Mouse (Mus musculus) c-Kit-positive CD71-negative TER-119-negative erythroid progenitor cells, embryonic 14.5 days (primary cell): Measurements from ENCODE around the gene Hcn3.
A peak's percentile ranks its signal among the peaks of the same experiment; 100 is the strongest.

Source experiments
- DNase-seq: peaks from one replicate; pipeline ENCODE4 v3.0.0-alpha.2; 2013; ENCODE audit warnings: low read depth

Hcn3 gene

DNA sequence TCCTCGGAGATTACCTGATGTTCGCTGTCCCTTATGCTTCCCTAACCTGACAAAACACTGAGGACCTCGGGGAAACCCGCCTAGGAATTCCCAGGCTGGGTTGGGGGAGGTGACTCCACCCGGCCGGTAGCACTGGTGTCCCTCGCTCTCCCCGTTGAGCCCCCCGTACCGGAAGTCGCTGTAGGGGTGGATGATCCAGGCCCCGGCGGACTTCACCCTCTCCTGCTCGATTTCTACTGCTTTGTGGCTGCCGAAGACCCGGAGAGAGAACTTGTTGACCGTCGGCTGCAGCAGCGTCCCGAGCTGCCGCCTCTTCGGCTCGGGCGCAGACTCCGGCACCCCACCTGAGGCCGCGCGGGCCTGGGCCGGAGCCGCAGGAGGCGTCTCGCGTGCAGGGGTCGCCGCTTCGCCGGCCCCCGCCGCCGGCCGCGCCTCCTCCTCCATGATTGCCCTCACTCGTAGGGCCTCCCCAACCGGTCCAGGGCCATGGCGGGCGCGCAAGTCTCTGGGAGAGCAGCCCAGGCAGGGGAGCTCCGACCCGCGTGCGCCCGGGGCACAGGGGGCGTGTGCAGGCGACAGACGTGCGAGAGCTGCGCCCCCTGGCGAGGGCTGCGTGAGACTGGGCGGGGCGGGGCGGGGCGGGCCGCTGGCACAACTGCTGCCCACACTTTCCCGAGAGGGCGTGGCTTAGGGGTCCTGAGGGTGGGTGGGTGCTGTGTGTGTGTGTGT, at the start of gene Hcn3:
Hcn3 (minus strand) TSS at position 581 of the 729 bp plus-strand sequence.
- peak; percentile 82 for DNase-seq

DNA sequence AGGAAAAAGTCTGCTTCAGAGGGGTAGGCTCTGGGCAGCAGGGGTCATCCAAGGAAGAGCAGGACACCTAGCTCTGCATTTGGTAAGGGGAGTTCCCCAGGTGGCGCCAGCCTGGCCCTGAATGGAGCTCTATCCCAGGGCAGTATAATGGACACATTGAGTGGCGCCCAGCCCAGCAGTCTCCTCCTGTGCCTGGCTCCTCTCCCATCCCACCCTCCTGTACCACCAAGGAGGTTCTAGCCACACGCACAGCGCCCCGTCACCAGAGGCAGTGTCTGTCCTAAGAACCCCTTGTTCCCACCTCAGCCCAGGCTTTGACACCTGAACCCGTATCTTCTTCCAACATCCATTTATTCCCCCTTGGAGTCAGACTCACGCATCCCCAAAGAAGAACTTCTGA, 49.7 kb upstream of the Hcn3 start:
- DNase-seq = no peak

GRCm38 (mm10) chr3:89208736-89209135, 48.7 kb upstream of the Hcn3 start:
- DNase-seq = no peak

- no peak for DNase-seq
Observed at GRCm38 (mm10) chr3:89208075-89208657, 48.2 kb upstream of the Hcn3 start.

DNA sequence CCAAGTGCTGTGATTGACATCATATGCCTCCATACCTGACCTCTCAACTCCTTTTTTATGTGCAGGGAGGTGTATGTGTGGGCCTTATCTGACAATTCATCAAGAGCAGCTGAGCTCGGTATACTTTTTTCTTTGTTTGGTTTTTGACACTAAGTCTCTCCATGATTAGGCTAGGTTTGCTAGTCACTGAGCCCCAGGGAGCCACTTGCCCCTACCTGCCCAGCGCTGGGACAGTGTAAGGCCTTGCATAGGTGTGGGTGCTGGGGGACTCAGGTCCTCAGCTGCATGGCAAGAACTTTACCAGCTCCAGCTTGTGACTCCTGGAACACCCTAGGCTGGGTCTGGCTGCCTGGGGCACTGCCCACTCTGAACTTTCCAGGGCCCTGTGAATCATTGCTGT, 46.7 kb upstream of the Hcn3 start:
- DNase-seq = no peak

DNA sequence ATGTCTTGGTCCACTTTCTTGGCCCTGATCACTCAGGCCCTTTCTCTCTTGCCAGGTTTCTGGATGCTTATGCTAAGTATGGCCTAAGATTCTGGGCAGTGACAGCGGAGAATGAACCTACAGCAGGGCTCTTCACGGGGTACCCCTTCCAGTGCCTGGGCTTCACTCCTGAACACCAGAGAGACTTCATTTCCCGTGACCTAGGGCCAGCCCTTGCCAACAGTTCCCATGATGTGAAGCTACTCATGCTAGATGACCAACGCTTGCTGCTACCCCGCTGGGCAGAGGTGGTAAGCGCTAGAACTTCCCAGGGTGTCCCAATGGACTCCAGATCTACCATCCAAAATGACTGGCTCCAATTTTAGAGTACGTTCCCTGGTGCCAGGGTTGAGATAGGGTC, 46.1 kb upstream of the Hcn3 start:
- no peak for DNase-seq

DNA sequence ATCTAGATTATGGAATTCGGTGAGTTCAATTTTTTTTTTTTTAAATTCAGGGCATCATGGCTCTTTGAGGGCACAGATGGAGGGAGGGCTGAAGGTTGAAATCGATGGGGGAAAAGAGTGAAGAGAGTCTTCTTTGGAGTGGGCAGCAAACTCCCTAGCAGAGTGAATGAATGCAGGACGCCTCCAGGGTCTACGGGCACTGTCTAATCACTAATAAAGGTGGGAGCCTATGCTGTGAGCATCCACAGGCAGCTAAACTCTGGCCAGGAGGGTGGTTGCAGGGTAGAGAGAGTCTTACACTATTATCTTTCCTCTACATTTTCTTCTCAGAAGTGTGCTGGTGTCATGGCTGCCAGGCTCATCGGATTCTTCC, 43.1 kb upstream of the Hcn3 start:
- no peak for DNase-seq

DNA sequence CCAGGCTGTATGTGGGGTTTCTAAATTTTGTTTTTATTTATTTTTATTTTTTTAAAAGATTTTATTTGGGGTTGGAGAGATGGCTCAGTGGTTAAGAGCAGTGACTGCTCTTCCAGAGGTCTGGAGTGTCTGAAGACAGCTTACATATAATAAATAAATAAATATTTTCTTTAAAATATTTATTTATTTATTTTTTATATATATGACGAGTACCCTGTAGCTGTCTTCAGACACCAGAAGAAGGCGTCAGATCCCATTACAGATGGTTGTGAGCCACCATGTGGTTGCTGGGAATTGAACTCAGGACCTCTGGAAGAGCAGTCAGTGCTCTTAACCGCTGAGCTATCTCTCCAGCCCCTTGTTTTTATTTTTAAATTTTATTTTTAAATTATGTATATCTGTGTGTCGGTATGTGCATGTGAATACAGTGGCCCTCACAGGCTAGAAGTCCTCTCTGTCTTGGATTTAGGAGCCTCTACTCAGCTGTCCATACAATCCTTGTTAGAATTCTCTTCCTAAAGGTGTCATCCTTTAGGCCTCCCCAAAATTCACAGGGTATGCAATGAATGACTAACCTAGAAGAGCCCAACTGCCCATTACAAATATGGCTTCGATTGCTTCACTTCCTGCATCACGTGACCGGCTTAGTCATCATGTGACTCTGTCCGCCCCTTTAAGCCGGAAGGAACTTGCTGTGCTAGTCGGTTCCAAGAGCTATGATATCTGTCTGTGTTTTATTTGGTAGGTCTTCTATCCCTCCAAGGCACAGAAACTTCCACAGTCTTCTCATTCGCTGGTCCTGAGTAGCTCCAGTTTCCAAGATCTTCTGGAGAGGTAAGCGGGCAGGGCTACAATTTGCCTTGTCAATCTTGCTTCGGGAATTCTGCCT, 42.5 kb upstream of the Hcn3 start, which contains the start of gene Gba:
Gba (plus strand) TSS at position 676 of the 889 bp plus-strand sequence.
- DNase-seq = peak; percentile 94

GRCm38 (mm10) chr3:89199839-89200238, 39.8 kb upstream of the Hcn3 start:
- no peak for DNase-seq

- DNase-seq = peak; percentile 85
Observed at GRCm38 (mm10) chr3:89195979-89196877, 36.2 kb upstream of the Hcn3 start.

- no peak for DNase-seq
Observed at GRCm38 (mm10) chr3:89193853-89194252, 33.9 kb upstream of the Hcn3 start.

DNA sequence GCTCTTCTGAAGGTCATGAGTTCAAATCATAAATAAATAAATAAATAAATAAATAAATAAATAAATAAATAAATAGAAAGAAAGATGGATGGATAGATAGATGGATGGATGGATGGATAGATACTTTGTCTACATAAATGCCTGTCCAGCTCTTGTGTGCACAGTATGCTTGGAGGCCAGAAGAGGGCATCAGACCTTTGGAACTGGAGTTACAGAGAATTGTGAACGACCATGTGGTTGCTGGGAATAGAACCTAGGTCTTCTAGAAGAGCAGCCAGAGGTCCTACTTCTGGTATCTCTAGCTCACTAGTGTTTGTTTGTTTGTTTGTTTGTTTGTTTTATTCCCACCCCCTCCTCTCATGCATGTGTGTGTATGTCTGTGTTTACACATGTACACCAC, 33.4 kb upstream of the Hcn3 start:
- DNase-seq = no peak

GRCm38 (mm10) chr3:89190436-89190835, 30.4 kb upstream of the Hcn3 start:
- no peak for DNase-seq

- DNase-seq = no peak
Observed at GRCm38 (mm10) chr3:89188478-89188875, 28.5 kb upstream of the Hcn3 start.

DNA sequence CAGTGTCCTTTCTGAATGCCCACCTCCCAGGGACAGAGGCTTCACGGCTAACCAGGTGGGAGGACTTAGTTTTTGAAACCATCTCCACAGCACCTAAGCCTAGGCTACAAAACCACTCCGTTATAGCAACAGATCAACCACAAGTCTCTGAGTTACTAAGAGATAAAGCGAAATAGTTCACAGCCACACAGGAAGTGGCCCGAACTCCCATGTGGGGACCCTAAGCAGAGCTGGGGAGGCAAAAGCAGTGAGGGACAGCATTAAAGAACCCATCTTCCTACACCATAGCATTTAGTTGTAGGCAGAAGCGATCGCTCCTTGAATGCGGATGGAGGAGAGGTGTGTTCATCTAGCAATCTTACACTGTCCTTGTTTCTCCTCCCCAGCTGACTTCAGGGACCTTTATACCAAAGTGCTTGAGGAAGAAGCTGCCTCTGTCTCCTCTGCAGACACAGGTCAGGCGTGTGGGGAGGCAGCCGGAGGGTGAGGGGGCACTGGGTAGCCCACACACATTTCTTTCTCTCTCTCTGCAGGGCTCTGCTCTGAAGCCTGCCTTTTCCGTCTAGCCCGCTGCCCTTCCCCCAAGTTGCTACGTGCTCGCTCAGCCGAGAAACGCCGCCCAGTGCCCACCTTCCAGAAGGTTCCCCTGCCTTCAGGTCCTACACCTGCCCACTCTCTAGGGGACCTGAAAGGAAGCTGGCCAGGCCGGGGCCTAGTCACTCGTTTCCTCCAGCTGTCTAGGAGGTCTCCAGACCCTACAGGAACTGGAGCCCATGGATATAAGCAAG, 27.9 kb upstream of the Hcn3 start:
- no peak for DNase-seq

- DNase-seq = no peak
Observed at GRCm38 (mm10) chr3:89187197-89187596, 27.2 kb upstream of the Hcn3 start.

GRCm38 (mm10) chr3:89183959-89184315, 23.9 kb upstream of the Hcn3 start:
- no peak for DNase-seq

GRCm38 (mm10) chr3:89183058-89183958, 23.3 kb upstream of the Hcn3 start, which contains the start of gene Fam189b:
Fam189b (plus strand) TSS chr3:89183143.
- no peak for DNase-seq

DNA sequence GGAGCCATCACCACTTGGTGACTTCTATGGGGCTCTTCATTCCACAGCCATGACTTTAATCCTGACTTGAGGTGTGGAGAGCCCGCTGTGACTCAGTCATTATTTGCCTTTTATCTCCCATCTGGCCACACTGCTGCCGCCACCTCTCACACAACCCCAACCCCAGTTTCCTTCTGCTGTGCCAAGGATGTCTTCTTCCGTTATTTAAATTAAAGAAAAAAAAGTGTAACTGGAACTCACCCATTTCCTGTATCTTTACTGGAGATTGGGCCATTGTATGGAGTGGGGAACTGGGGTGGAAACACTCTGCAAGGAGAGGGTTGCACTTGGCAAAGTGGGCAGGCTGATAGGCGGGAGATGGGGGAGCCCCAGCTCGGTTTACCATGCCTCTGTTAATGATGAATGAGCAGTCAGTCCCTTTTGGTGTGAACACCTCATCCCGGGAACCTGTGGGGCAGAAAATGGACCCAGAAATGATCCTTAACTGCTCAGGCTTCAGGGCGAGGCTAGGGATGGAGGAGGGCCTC, 22.6 kb upstream of the Hcn3 start:
- no peak for DNase-seq
